Mouse (Mus musculus) embryonic fibroblast, embryonic 13.5 days (primary cell): ENCODE measurements at regions not wholly inside any gene's neighbourhood (a gene's known extent, or its start where the extent isn't known, plus 50 kb on each side); places are given as distances from the start of the nearest gene placed in this dataset.

Source experiments
- CTCF ChIP-seq: IDR thresholded peaks from 2 replicates; pipeline ENCODE4 v1.5.1; 2011; ENCODE audit warnings: mild to moderate bottlenecking, control low read depth, low read length, moderate library complexity, borderline replicate concordance; ENCODE audit not compliant: insufficient read depth
- POLR2A ChIP-seq: IDR thresholded peaks from 2 replicates; pipeline ENCODE4 v1.6.1; 2011; ENCODE audit warnings: low read depth, mild to moderate bottlenecking, control low read depth, low read length, moderate library complexity

GRCm38 (mm10) chr4:93493905-93494304 lies 158.6 kb upstream of the Tusc1 start:
- TF ChIP-seq POLR2A (no peak), CTCF (no peak)
